Mouse (Mus musculus): ENCODE data around the gene Ints1. TPM values are rescaled to one million over a fixed set of nuclear protein-coding genes. Genes with fewer than 3 reads are reported as not detected.

The Ints1 gene
- total RNA-seq, 2 experiments from 2014 or later: 46.7 to 85.9 TPM

GRCm38 (mm10) chr5:139764296-139764695 lies 11.2 kb downstream of the Ints1 start:
- peak; percentile 53 for ATAC-seq (replicated peaks; ENCODE audit: poor library complexity, severe bottlenecking)

DNA sequence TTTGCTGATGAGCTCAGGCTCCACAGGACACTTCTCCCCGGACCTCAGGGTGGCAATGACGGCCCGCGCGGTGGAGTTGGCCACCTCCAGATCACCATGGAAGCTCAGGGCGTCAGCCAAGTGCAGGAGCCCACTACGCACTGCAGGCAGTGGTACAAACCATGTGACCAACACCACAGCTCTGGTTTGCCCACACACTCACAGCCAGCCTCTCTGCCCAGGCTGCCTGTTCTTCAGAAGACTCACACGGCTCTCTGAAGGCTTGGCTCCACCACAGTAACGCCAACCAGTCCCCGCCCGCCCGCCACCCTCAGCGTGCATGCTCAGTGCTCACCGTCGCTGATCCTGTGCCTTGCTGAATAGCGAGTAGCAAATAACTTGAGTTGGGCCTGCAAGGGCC lies 17.4 kb downstream of the Ints1 start:
- no peak for ATAC-seq (replicated peaks; ENCODE audit: poor library complexity, severe bottlenecking)

DNA sequence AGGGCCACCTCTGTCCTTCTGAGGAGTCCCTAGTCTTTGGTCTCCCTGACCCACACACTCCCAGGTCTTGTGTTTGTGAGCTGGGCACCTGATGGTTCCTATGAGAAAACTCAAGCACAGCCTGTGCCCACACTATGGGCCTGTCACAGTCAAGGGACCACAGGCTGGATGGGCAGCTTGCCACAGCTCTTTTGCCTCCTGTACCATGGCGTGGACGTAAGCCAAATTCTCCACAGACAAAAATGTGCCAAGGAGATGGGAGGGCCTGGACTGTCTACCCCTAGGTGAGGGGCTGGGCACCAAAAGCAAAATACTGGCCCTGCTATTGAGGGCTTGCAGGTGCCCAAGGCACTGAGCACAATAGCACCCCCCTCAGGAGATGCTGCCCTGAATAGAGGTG lies 18.9 kb downstream of the Ints1 start:
- no peak for ATAC-seq (replicated peaks; ENCODE audit: poor library complexity, severe bottlenecking)

DNA sequence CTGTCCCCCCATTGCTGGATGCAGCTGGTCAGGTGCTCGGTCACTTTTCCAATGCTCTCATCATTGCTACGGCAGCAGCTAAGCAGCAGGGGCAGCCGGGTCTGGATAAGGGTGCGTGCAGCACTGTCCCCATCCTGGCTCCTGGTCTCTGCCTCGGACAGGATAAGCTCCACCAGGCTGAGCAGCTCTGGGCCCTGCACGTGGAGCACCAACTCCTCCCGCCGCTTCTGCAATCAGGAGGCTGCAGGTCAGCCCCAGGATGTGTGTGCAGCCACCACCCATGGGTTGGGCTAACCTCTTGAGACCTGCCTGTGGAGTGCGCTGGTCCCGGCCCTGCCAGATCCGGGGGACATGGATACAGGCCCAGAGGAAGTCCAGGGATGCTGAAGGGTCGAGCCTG lies 19.3 kb downstream of the Ints1 start:
- ATAC-seq (replicated peaks; ENCODE audit: poor library complexity, severe bottlenecking): no peak

- ATAC-seq (replicated peaks; ENCODE audit: poor library complexity, severe bottlenecking): peak; percentile 33; the same call in 1 of the 2 replicates
These were observed 20.7 kb downstream of the Ints1 start for GRCm38 (mm10) chr5:139754753-139755152.

GRCm38 (mm10) chr5:139750535-139750934 lies 24.9 kb downstream of the Ints1 start:
- peak; percentile 38 for ATAC-seq (replicated peaks; ENCODE audit: poor library complexity, severe bottlenecking)

GRCm38 (mm10) chr5:139749413-139750125 lies 25.9 kb downstream of the Ints1 start:
- ATAC-seq (replicated peaks; ENCODE audit: poor library complexity, severe bottlenecking): no peak

- ATAC-seq (replicated peaks; ENCODE audit: poor library complexity, severe bottlenecking): peak; percentile 72
These were observed 29.7 kb downstream of the Ints1 start for GRCm38 (mm10) chr5:139745771-139746170.

- peak; percentile 45 for ATAC-seq (replicated peaks; ENCODE audit: poor library complexity, severe bottlenecking)
These were observed 32.8 kb downstream of the Ints1 start for GRCm38 (mm10) chr5:139742640-139743039.

GRCm38 (mm10) chr5:139738592-139739315 lies 36.7 kb downstream of the Ints1 start:
- ATAC-seq (replicated peaks; ENCODE audit: poor library complexity, severe bottlenecking): no peak

GRCm38 (mm10) chr5:139737841-139738591 lies 37.5 kb downstream of the Ints1 start:
- no peak for ATAC-seq (replicated peaks; ENCODE audit: poor library complexity, severe bottlenecking)

DNA sequence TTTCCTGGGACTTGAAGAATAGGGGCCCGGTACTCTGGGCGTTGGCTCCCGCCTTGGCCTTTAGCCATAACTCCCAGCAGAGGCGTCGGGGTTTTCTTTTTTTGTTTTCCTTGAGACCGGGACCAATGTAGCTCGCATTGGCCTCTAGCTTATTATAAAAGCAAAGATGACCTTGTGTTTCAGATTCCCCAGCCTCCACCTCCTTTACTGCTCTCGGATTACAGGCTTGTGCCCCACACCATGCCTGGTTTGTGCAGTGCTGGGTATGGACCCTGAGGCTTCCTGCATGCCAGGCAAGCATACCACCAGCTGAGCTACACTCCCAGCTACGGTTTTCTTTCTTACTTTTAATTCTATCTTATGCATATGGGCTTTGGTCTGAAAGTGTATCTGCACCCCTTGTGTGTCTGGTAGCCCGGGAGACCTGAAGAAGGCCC lies 39.0 kb downstream of the Ints1 start:
- ATAC-seq (replicated peaks; ENCODE audit: poor library complexity, severe bottlenecking): no peak

- peak; percentile 74 for ATAC-seq (replicated peaks; ENCODE audit: poor library complexity, severe bottlenecking)
These were observed 39.6 kb downstream of the Ints1 start, which contains the start of gene Micall2 for GRCm38 (mm10) chr5:139735677-139736503. Gene Micall2, minus strand, starts transcription at chr5:139736336.

- ATAC-seq (replicated peaks; ENCODE audit: poor library complexity, severe bottlenecking): peak; percentile 62
These were observed 40.7 kb downstream of the Ints1 start for GRCm38 (mm10) chr5:139734746-139735145.

DNA sequence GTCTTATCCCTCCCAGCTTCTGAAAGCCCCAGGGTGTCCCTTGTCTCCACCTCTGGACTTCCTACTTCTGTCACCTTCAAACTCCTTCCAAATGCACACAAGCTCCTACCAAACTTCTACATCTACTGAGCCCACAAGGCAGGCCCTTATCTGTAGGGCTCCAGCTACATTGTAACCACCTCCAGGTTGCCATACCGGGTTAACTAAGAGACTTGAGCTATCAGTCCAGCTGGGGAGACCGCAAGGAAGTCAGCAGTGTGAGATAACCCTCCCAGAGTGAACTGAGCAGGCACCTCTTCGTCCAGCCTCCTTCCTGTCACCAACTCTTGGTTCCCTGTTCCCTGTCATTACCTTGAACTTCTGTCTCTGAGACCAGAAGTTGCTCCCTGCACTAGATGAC lies 41.5 kb downstream of the Ints1 start:
- peak; percentile 53 for ATAC-seq (replicated peaks; ENCODE audit: poor library complexity, severe bottlenecking)

- ATAC-seq (replicated peaks; ENCODE audit: poor library complexity, severe bottlenecking): peak; percentile 23
These were observed 42.8 kb downstream of the Ints1 start for GRCm38 (mm10) chr5:139732634-139733107.

- no peak for ATAC-seq (replicated peaks; ENCODE audit: poor library complexity, severe bottlenecking)
These were observed 44.6 kb downstream of the Ints1 start for GRCm38 (mm10) chr5:139730712-139731486.

DNA sequence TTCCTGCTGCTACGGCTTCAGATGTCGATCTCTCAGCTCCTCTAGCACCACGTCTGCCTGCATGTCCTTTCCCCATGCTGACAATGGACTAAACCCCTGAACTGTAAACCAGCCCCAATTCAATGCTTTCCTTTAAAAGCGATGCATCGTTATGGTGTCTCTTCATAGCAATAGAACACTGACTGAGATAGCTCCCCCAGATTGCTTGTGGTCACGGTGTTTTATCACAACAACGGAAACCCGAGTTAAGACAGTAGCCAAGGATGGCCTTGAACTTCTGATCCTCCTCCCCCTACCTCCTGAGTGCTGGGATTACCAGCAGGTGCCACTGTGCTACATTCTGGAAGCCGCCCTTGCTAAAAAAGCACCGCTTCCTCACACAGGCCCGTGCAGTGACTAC lies 48.2 kb downstream of the Ints1 start:
- peak; percentile 28; the same call in 1 of the 2 replicates for ATAC-seq (replicated peaks; ENCODE audit: poor library complexity, severe bottlenecking)

- peak; percentile 41 for ATAC-seq (replicated peaks; ENCODE audit: poor library complexity, severe bottlenecking)
These were observed 49.3 kb downstream of the Ints1 start for GRCm38 (mm10) chr5:139726186-139726585.
